Comparison of ENCODE assay signal across 33 mouse cellular contexts in genomic region chr11:58289992-58290682, GRCm38 (mm10). TPM values are rescaled to one million over a fixed set of nuclear protein-coding genes. Genes with fewer than 3 reads are reported as not detected.
DNase-seq lines count a peak whose midpoint lies in the region; ATAC-seq and TF ChIP-seq lines count a peak whose summit lies in the region.
"Had no signal": no experiment of that assay in that cellular context is flagged by ENCODE, and none has a peak within 500 bp of the region (broad histone marks: within the 10 kb centered on the region; RNA-seq: fewer than 3 reads in every experiment).

No protein-coding gene starts in this region.

- H3K4me2 ChIP-seq in CH12.LX (ENCODE audit: insufficient read depth, low read depth, poor library complexity, severe bottlenecking): no peak overlapping the region
- H3K4me2 ChIP-seq: embryonic facial prominence, embryonic 12.5 days; forebrain, embryonic 12.5 days; heart, embryonic 15.5 days; hindbrain, embryonic 14.5 days; intestine, embryonic 15.5 days; limb, embryonic 13.5 days; liver, embryonic 12.5 days; midbrain, embryonic 13.5 days; neural tube, embryonic 12.5 days had no signal

- peak; percentile 19 for DNase-seq in CD4-positive, CD25-positive, alpha-beta regulatory T cell, adult 2 months (ENCODE audit: low read depth, low spot score)
- no peak for DNase-seq in CH12.LX (ENCODE audit: extremely low read depth)
- no peak for DNase-seq in left cerebral cortex, adult 8-10 months (ENCODE audit: low spot score in 2 of 2)
- DNase-seq in heart, adult 18-20 months: no peak
- DNase-seq: cerebellum, adult 11-12 months; cerebellum, postnatal 14 days; gastrocnemius, postnatal 36 days; heart, postnatal 36 days; kidney, postnatal 36 days; layer of hippocampus, postnatal 36 days; lung, adult 18-20 months; lung, postnatal 14 days; retina, postnatal 1 day; right cerebral cortex, postnatal 25 days; thymus, postnatal 36 days had no signal

- H3K27me3 ChIP-seq in CH12.LX (replicated peaks): peaks cover 78% of the 10 kb centered on the region
- H3K27me3 ChIP-seq: embryonic facial prominence, embryonic 12.5 days; intestine, embryonic 15.5 days; limb, embryonic 13.5 days; neural tube, embryonic 12.5 days had no signal

- TF ChIP-seq EP300 in CH12.LX (IDR thresholded peaks at IDR 0.05; ENCODE audit: low read length): no peak

- TF ChIP-seq RAD21 in CH12.LX (IDR thresholded peaks at IDR 0.05; ENCODE audit: low read depth, low read length): no peak

- dilution Hi-C loops in CH12.LX (cut with MboI; ENCODE audit: extremely low pct_ligation_motif_present, extremely low pct_unique_long_range_greater_than_20kb, low sequenced_read_pairs): no loop called here

- no peak for ATAC-seq in CD4-positive, CD25-positive, alpha-beta regulatory T cell, adult 4 months
- ATAC-seq in common myeloid progenitor, adult 5-6 weeks (replicated peaks; ENCODE audit: low read depth, poor library complexity, severe bottlenecking): peak; percentile 71
- peak; percentile 80 for ATAC-seq in megakaryocyte progenitor cell, adult 5-6 weeks (replicated peaks; ENCODE audit: poor library complexity)
- ATAC-seq: intestine, embryonic 15.5 days; liver, embryonic 12.5 days; midbrain, embryonic 13.5 days had no signal

- TF ChIP-seq CTCF in CH12.LX (conservative IDR thresholded peaks at IDR 0.05 in 1 of 2, IDR thresholded peaks at IDR 0.05 in 1 of 2; ENCODE audit: low read depth in 2 of 2, low read length in 2 of 2): no peak

- no peaks in the 10 kb centered on the region for H3K36me3 ChIP-seq in CH12.LX (replicated peaks in 1 of 2; ENCODE audit: control insufficient read depth in 1 of 2, insufficient read depth in 1 of 2, low read length in 1 of 2)
- H3K36me3 ChIP-seq: embryonic facial prominence, embryonic 12.5 days; forebrain, embryonic 12.5 days; heart, embryonic 15.5 days; intestine, embryonic 15.5 days; limb, embryonic 13.5 days; liver, embryonic 12.5 days; midbrain, embryonic 13.5 days; neural tube, embryonic 12.5 days had no signal

- H3K4me1 ChIP-seq in CH12.LX (ENCODE audit: control insufficient read depth in 1 of 2, insufficient read depth in 2 of 2): peaks cover 3 to 4% of the 10 kb centered on the region in 2 experiments; a peak in 1 of 4 replicates
- H3K4me1 ChIP-seq: embryonic facial prominence, embryonic 12.5 days; forebrain, embryonic 12.5 days; heart, embryonic 15.5 days; intestine, embryonic 15.5 days; limb, embryonic 13.5 days; liver, embryonic 12.5 days; midbrain, embryonic 13.5 days; neural tube, embryonic 12.5 days had no signal

- H3K27ac ChIP-seq in CH12.LX (ENCODE audit: insufficient read depth, low read depth): no peak overlapping the region
- H3K27ac ChIP-seq: embryonic facial prominence, embryonic 12.5 days; forebrain, embryonic 12.5 days; heart, embryonic 15.5 days; hindbrain, embryonic 14.5 days; intestine, embryonic 15.5 days; limb, embryonic 13.5 days; liver, embryonic 12.5 days; midbrain, embryonic 13.5 days; neural tube, embryonic 12.5 days had no signal

- H3K9me3 ChIP-seq in CH12.LX (replicated peaks; ENCODE audit: low read length): no peaks in the 10 kb centered on the region
- H3K9me3 ChIP-seq: embryonic facial prominence, embryonic 12.5 days; forebrain, embryonic 12.5 days; heart, embryonic 15.5 days; intestine, embryonic 15.5 days; limb, embryonic 13.5 days; liver, embryonic 12.5 days; megakaryocyte, embryonic 14.5 days; midbrain, embryonic 13.5 days; neural tube, embryonic 12.5 days had no signal

- TF ChIP-seq POLR2A in CH12.LX (IDR thresholded peaks at IDR 0.05; ENCODE audit: low read depth, low read length): no peak

- no peak overlapping the region for H3K4me3 ChIP-seq in CH12.LX (replicated peaks in 1 of 3; ENCODE audit: low read depth in 2 of 3, low read length in 2 of 3, poor library complexity in 1 of 3)
- H3K4me3 ChIP-seq: embryonic facial prominence, embryonic 12.5 days; forebrain, embryonic 12.5 days; heart, embryonic 15.5 days; intestine, embryonic 15.5 days; limb, embryonic 13.5 days; liver, embryonic 12.5 days; midbrain, embryonic 13.5 days; neural tube, embryonic 12.5 days had no signal

- H3K9ac ChIP-seq in CH12.LX (ENCODE audit: insufficient read depth, low read depth): no peak overlapping the region
- H3K9ac ChIP-seq: embryonic facial prominence, embryonic 12.5 days; forebrain, embryonic 12.5 days; heart, embryonic 15.5 days; hindbrain, embryonic 14.5 days; intestine, embryonic 15.5 days; limb, embryonic 13.5 days; liver, embryonic 12.5 days; midbrain, embryonic 13.5 days; neural tube, embryonic 12.5 days had no signal

- H3K79me2 ChIP-seq in CH12.LX (replicated peaks; ENCODE audit: control insufficient read depth, extremely low read depth, insufficient read depth, poor library complexity, severe bottlenecking): no peaks in the 10 kb centered on the region

- in situ Hi-C loops in CH12.LX (cut with MboI; ENCODE audit: low pct_ligation_motif_present, low pct_unique_long_range_greater_than_20kb, low sequenced_read_pairs): no loop called here

TF ChIP-seq in CH12.LX, 34 proteins besides CTCF, POLR2A, EP300 and RAD21:
- TF ChIP-seq CHD1 (IDR thresholded peaks at IDR 0.05; ENCODE audit: low read depth, low read length) (no peak), BHLHE40 (IDR thresholded peaks at IDR 0.05; ENCODE audit: low read depth, low read length) (peak; percentile 89)

RNA-seq across cellular contexts. Expression of gene 4930438A08Rik, which starts 15.5 kb away (rescaled TPM):
- polyA plus RNA-seq in CD4-positive, CD25-positive, alpha-beta regulatory T cell, adult 4 months (2017; shearing (Covaris generic)): not detected
- total RNA-seq in CH12.LX (2012; rRNA removed) (not detected in 2 replicates), CH12.LX (2014; rRNA removed) (not detected in 2 replicates)
- polyA plus RNA-seq in CH12.LX (2012; ENCODE audit: insufficient read length, low read depth): not detected in 2 replicates
- total RNA-seq in common myeloid progenitor, adult 5-6 weeks (2017): 0.41 and 0.92 TPM in 2 replicates
- total RNA-seq in megakaryocyte progenitor cell, adult 5-6 weeks (2015): 5.2 and 6.5 TPM in 2 replicates
- total RNA-seq in megakaryocyte progenitor cell, adult 5-6 weeks (2017): 6.4 and 13.3 TPM in 2 replicates
- total RNA-seq in left cerebral cortex, adult 8-10 months (2022): not detected
- total RNA-seq in heart, adult 18-20 months (2021): not detected
- total RNA-seq: gastrocnemius, adult 18-20 months; gastrocnemius, postnatal 36 days; heart, postnatal 36 days; layer of hippocampus, adult 8-10 months; layer of hippocampus, postnatal 36 days; left cerebral cortex, postnatal 25 days had no signal
- polyA plus RNA-seq: forebrain, embryonic 12.5 days; heart, embryonic 15.5 days; hindbrain, embryonic 14.5 days; intestine, embryonic 15.5 days; kidney, embryonic 14.5 days; midbrain, embryonic 13.5 days; stomach, embryonic 14.5 days had no signal

RNA-seq across cellular contexts. Expression of gene Zfp692, which starts 16.7 kb away (rescaled TPM):
- 10 to 100 TPM; 10.7 TPM for polyA plus RNA-seq in CD4-positive, CD25-positive, alpha-beta regulatory T cell, adult 4 months (2017; shearing (Covaris generic))
- total RNA-seq in CH12.LX (2012; rRNA removed): 14.7 and 18.7 TPM in 2 replicates
- 13.1 and 14.2 TPM in 2 replicates for total RNA-seq in CH12.LX (2014; rRNA removed)
- 17.6 and 17.7 TPM in 2 replicates for polyA plus RNA-seq in CH12.LX (2012; ENCODE audit: insufficient read length, low read depth)
- total RNA-seq in common myeloid progenitor, adult 5-6 weeks (2017): 15.8 and 19.3 TPM in 2 replicates
- total RNA-seq in megakaryocyte progenitor cell, adult 5-6 weeks (2015): 22.7 and 27.3 TPM in 2 replicates
- 33.0 and 36.8 TPM in 2 replicates for total RNA-seq in megakaryocyte progenitor cell, adult 5-6 weeks (2017)
- 10 to 100 TPM; 25.0 to 28.7 (median 26.5) TPM for total RNA-seq in left cerebral cortex, adult 8-10 months (2022)
- 1 to 10 TPM; 2.5 to 4.4 TPM for total RNA-seq in heart, adult 18-20 months (2021)

RNA-seq across cellular contexts. Expression of gene Zfp672, which starts 40.0 kb away (rescaled TPM):
- 10 to 100 TPM; 37.0 to 46.8 TPM for polyA plus RNA-seq in CD4-positive, CD25-positive, alpha-beta regulatory T cell, adult 4 months (2017; shearing (Covaris generic))
- total RNA-seq in CH12.LX (2012; rRNA removed) (34.9 and 43.7 TPM in 2 replicates), CH12.LX (2014; rRNA removed) (38.8 and 40.5 TPM in 2 replicates)
- 27.4 and 31.2 TPM in 2 replicates for polyA plus RNA-seq in CH12.LX (2012; ENCODE audit: insufficient read length, low read depth)
- 23.0 and 25.8 TPM in 2 replicates for total RNA-seq in common myeloid progenitor, adult 5-6 weeks (2017)
- 31.0 and 31.6 TPM in 2 replicates for total RNA-seq in megakaryocyte progenitor cell, adult 5-6 weeks (2015)
- 23.2 and 26.4 TPM in 2 replicates for total RNA-seq in megakaryocyte progenitor cell, adult 5-6 weeks (2017)
- 10 to 100 TPM; 41.1 to 48.4 (median 45.4) TPM for total RNA-seq in left cerebral cortex, adult 8-10 months (2022)
- total RNA-seq in heart, adult 18-20 months (2021): 10 to 100 TPM; 35.2 to 42.4 TPM

RNA-seq across cellular contexts. Expression of gene Sh3bp5l, which starts 40.4 kb away (rescaled TPM):
- polyA plus RNA-seq in CD4-positive, CD25-positive, alpha-beta regulatory T cell, adult 4 months (2017; shearing (Covaris generic)): 1 to 10 TPM; 5.3 to 6.3 TPM
- total RNA-seq in CH12.LX (2012; rRNA removed): 26.1 and 27.7 TPM in 2 replicates
- total RNA-seq in CH12.LX (2014; rRNA removed): 18.1 and 18.6 TPM in 2 replicates
- polyA plus RNA-seq in CH12.LX (2012; ENCODE audit: insufficient read length, low read depth): 22.2 and 22.8 TPM in 2 replicates
- 12.7 and 13.5 TPM in 2 replicates for total RNA-seq in common myeloid progenitor, adult 5-6 weeks (2017)
- 2.5 and 4.1 TPM in 2 replicates for total RNA-seq in megakaryocyte progenitor cell, adult 5-6 weeks (2015)
- total RNA-seq in megakaryocyte progenitor cell, adult 5-6 weeks (2017): 12.8 and 31.6 TPM in 2 replicates
- total RNA-seq in left cerebral cortex, adult 8-10 months (2022): 10 to 100 TPM; 41.8 to 49.8 (median 44.4) TPM
- 10 to 100 TPM; 27.7 to 30.0 TPM for total RNA-seq in heart, adult 18-20 months (2021)
